Mouse (Mus musculus) ES-Bruce4 (cell line): Measurements from ENCODE around the gene Utp20.

Experiments used
- CTCF ChIP-seq: IDR thresholded peaks from one replicate; pipeline ENCODE4 v1.8.1; 2011; ENCODE audit warnings: low read depth, low read length
- EP300 ChIP-seq: IDR thresholded peaks from 2 replicates; pipeline ENCODE4 v1.6.1; 2011; ENCODE audit warnings: low read depth, low read length; ENCODE audit not compliant: insufficient read depth
- POLR2A ChIP-seq: IDR thresholded peaks from one replicate; pipeline ENCODE4 v1.8.1; 2011; ENCODE audit warnings: low read length; ENCODE audit not compliant: insufficient read depth

DNA sequence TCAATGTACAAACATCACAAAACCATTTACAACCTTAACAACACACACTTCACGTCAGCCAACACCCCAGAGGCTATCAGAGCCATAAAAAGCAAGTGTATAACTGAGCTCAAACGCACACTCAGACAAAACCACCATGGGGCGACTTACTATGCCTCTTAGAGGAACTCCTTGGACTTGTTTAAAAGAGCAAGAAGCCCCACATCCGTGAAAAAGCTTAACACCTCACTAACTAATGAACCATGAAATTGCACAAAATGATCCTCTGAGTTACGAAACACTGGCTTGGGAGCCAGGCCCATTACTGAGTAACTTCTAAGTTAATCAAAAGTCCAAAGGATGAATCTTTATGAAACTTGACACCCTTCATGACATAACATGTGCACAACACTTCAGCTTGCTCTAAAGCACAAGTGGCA, 42.1 kb downstream of the Utp20 start:
- TF ChIP-seq CTCF = no peak
- TF ChIP-seq POLR2A = no peak
- TF ChIP-seq EP300 = no peak
